Mouse (Mus musculus) urinary bladder, postnatal 25 days (tissue): ENCODE results near the gene Cst7.

Experiments used
- DNase-seq: peaks from one replicate; pipeline ENCODE4 v3.0.0; 2022; ENCODE audit warnings: low spot score

The Cst7 gene

GRCm38 (mm10) chr2:150627140-150627539 lies 56.9 kb downstream of the Cst7 start:
- no peak for DNase-seq
